Mouse (Mus musculus) spleen, adult 10 weeks (tissue): ENCODE results near the gene Lnx2. TPM values are rescaled to one million over a fixed set of nuclear protein-coding genes. Genes with fewer than 3 reads are reported as not detected.

Experiments used
- polyA plus RNA-seq: library from polyadenylated mRNA; stranded (reverse); fragments of 350-450 nt; fragmentation: Illumina TruSeq; extraction: RNeasy Lipid Tissue Mini Kit (QIAGEN cat#74804); gene quantifications from one replicate; pipeline ENCODE4 v1.2.3, GENCODE M21; 2015; ENCODE audit warnings: low replicate concordance; ENCODE audit not compliant: insufficient read depth

Lnx2 gene
- polyA plus RNA-seq: 12.1 TPM

GRCm38 (mm10) chr5:147076026-147076798, at the start of gene Lnx2:
Lnx2 (minus strand) TSS chr5:147076586.

GRCm38 (mm10) chr5:147076799-147077165, 396 bp upstream of the Lnx2 start, which contains the start of gene Polr1d:
Polr1d (plus strand) TSS chr5:147077050.

Other genes with a start within 250 kb of the Lnx2 start
- 2,463 TPM for gene Rpl21, start 243.7 kb downstream of the Lnx2 start, polyA plus RNA-seq
- 12.7 TPM for gene Rasl11a, start 231.5 kb downstream of the Lnx2 start, polyA plus RNA-seq
- 35.6 TPM for gene Gtf3a, start 127.9 kb downstream of the Lnx2 start, polyA plus RNA-seq
- 36.5 TPM for gene Mtif3, start 112.8 kb downstream of the Lnx2 start, polyA plus RNA-seq
- gene Polr1d, start 464 bp upstream of the Lnx2 start, polyA plus RNA-seq: 135 TPM
- gene Gsx1, start 112.1 kb upstream of the Lnx2 start, polyA plus RNA-seq: not detected
- not detected for gene Pdx1, start 193.4 kb upstream of the Lnx2 start, polyA plus RNA-seq
- gene Cdx2, start 230.7 kb upstream of the Lnx2 start, polyA plus RNA-seq: not detected
- not detected for gene Urad, start 245.9 kb upstream of the Lnx2 start, polyA plus RNA-seq